Mouse (Mus musculus): ENCODE measurements at regions not wholly inside any gene's neighbourhood (a gene's known extent, or its start where the extent isn't known, plus 50 kb on each side); places are given as distances from the start of the nearest gene placed in this dataset.

DNA sequence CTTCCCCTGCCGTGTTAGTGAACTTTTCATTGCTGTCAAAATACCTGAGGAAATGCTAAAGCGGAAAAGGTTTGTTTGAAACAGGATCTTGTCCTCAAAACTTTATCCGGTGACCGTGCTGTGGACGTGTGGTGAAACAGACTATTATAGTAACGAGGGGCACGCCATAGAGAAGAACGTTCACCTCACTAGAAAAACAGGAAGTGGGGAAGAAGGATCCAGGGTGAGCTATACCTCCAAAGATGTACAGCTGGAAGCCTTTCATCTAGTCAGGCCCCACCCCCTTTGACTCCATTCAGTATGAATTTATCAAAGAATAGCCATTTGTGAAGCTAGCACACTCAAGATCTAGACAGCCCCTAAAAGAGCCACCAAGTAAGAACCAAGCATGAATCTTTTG, 135.5 kb upstream of the Dyrk2 start:
- Histone ChIP-seq H3K4me3 (ENCODE audit: low read depth, low read length) (no peak overlapping the region), H3K9ac (replicated peaks; ENCODE audit: low read length, poor library complexity, severe bottlenecking) (no peak overlapping the region), H3K36me3 (ENCODE audit: insufficient read depth, low read length) (no peaks in the 10 kb centered on the region), H3K27me3 (ENCODE audit: insufficient read depth, low read length) (no peaks in the 10 kb centered on the region), H3K4me1 (ENCODE audit: insufficient read depth, low read length) (no peaks in the 10 kb centered on the region), H3K27ac (ENCODE audit: low read depth, low read length) (no peak overlapping the region), H3K4me2 (ENCODE audit: low read depth, low read length, poor library complexity, severe bottlenecking) (no peak overlapping the region), H3K9me3 (ENCODE audit: low read length) (no peaks in the 10 kb centered on the region)
- 91% methylated on average over 8 of the region's 8 CpGs for WGBS
- ATAC-seq (ENCODE audit: low FRiP score) (no peak), DNase-seq (ENCODE audit: low spot score) (no peak)
- TF ChIP-seq CTCF (IDR thresholded peaks at IDR 0.05): no peak

- Histone ChIP-seq H3K27me3 (ENCODE audit: insufficient read depth, low read length) (no peaks in the 10 kb centered on the region), H3K27ac (ENCODE audit: low read depth, low read length) (no peak overlapping the region), H3K9me3 (ENCODE audit: low read length) (no peaks in the 10 kb centered on the region), H3K4me3 (ENCODE audit: low read depth, low read length) (no peak overlapping the region), H3K36me3 (ENCODE audit: insufficient read depth, low read length) (no peaks in the 10 kb centered on the region), H3K9ac (replicated peaks; ENCODE audit: low read length, poor library complexity, severe bottlenecking) (no peak overlapping the region), H3K4me1 (ENCODE audit: insufficient read depth, low read length) (no peaks in the 10 kb centered on the region), H3K4me2 (ENCODE audit: low read depth, low read length, poor library complexity, severe bottlenecking) (no peak overlapping the region)
- ATAC-seq (ENCODE audit: low FRiP score): no peak
- 91% methylated on average over 11 of the region's 11 CpGs for WGBS
- DNase-seq (ENCODE audit: low spot score): no peak
- TF ChIP-seq CTCF (IDR thresholded peaks at IDR 0.05): no peak
These were observed 134.4 kb upstream of the Dyrk2 start for GRCm38 (mm10) chr10:119004426-119004825.

DNA sequence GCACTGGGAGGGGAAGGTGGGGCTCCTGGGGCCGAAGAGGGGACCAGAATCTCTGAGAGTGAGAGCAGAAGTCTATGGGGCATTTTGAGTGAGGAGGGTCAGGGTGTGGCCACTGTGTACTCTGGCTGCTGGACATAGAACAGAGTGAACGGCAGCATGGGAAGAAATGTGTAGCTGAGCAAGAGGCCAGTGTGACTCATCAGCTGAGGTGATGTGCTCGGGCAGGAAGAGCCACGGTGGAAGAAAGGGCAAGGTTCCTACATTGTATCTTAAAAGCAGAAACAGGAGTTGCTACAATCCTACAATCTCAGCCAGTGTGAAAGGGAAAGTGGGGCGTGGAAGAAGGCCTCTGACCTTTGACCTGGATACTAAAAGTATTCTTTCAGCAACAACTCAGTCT, 133.8 kb upstream of the Dyrk2 start:
- Histone ChIP-seq H3K27ac (ENCODE audit: low read depth, low read length) (no peak overlapping the region), H3K9ac (replicated peaks; ENCODE audit: low read length, poor library complexity, severe bottlenecking) (no peak overlapping the region), H3K4me2 (ENCODE audit: low read depth, low read length, poor library complexity, severe bottlenecking) (no peak overlapping the region), H3K9me3 (ENCODE audit: low read length) (no peaks in the 10 kb centered on the region), H3K4me1 (ENCODE audit: insufficient read depth, low read length) (no peaks in the 10 kb centered on the region), H3K36me3 (ENCODE audit: insufficient read depth, low read length) (no peaks in the 10 kb centered on the region), H3K27me3 (ENCODE audit: insufficient read depth, low read length) (no peaks in the 10 kb centered on the region), H3K4me3 (ENCODE audit: low read depth, low read length) (no peak overlapping the region)
- WGBS: 71% methylated on average over 5 of the region's 5 CpGs
- no peak for DNase-seq (ENCODE audit: low spot score)
- ATAC-seq (ENCODE audit: low FRiP score): no peak
- no peak for TF ChIP-seq CTCF (IDR thresholded peaks at IDR 0.05)

- Histone ChIP-seq H3K4me3 (ENCODE audit: low read depth, low read length) (no peak overlapping the region), H3K4me2 (ENCODE audit: low read depth, low read length, poor library complexity, severe bottlenecking) (no peak overlapping the region), H3K27me3 (ENCODE audit: insufficient read depth, low read length) (no peaks in the 10 kb centered on the region), H3K9ac (replicated peaks; ENCODE audit: low read length, poor library complexity, severe bottlenecking) (no peak overlapping the region), H3K36me3 (ENCODE audit: insufficient read depth, low read length) (no peaks in the 10 kb centered on the region), H3K9me3 (ENCODE audit: low read length) (no peaks in the 10 kb centered on the region), H3K4me1 (ENCODE audit: insufficient read depth, low read length) (no peaks in the 10 kb centered on the region), H3K27ac (ENCODE audit: low read depth, low read length) (no peak overlapping the region)
- ATAC-seq (ENCODE audit: low FRiP score): no peak
- DNase-seq (ENCODE audit: low spot score): no peak
- no peak for TF ChIP-seq CTCF (IDR thresholded peaks at IDR 0.05)
- WGBS: 98% methylated on average over 2 of the region's 2 CpGs
These were observed 133.0 kb upstream of the Dyrk2 start for GRCm38 (mm10) chr10:119003042-119003441.

DNA sequence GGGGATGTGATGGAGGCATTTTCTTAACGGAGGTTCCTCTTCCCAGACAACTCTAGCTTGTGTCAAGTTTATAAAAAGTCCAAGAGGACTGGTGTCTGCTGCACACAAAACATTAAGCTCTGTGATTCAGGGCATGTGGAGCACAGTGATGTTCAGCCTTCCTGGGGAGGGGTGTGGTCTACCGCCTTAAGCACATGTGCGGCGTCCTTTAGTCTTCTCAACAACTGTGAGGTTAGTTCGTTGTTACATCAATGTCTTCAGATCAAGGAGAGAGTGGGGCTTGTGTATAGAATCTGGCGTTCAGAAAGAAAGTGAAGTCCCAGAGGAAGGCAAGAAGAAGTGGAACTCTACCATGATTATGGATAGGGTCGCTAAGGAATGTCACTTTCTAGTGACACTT, 131.9 kb upstream of the Dyrk2 start:
- H3K27ac ChIP-seq (ENCODE audit: low read depth, low read length): no peak overlapping the region
- no peak overlapping the region for H3K4me2 ChIP-seq (ENCODE audit: low read depth, low read length, poor library complexity, severe bottlenecking)
- H3K9ac ChIP-seq (replicated peaks; ENCODE audit: low read length, poor library complexity, severe bottlenecking): no peak overlapping the region
- DNase-seq (ENCODE audit: low spot score): no peak
- no peak overlapping the region for H3K4me3 ChIP-seq (ENCODE audit: low read depth, low read length)
- no peak for ATAC-seq (ENCODE audit: low FRiP score)
- TF ChIP-seq CTCF (IDR thresholded peaks at IDR 0.05): no peak
- H3K27me3 ChIP-seq (ENCODE audit: insufficient read depth, low read length): no peaks in the 10 kb centered on the region
- 94% methylated on average over 7 of the region's 7 CpGs for WGBS
- H3K4me1 ChIP-seq (ENCODE audit: insufficient read depth, low read length): no peaks in the 10 kb centered on the region
- no peaks in the 10 kb centered on the region for H3K9me3 ChIP-seq (ENCODE audit: low read length)
- no peaks in the 10 kb centered on the region for H3K36me3 ChIP-seq (ENCODE audit: insufficient read depth, low read length)

GRCm38 (mm10) chr10:119001000-119001780, 131.2 kb upstream of the Dyrk2 start:
- no peak for TF ChIP-seq CTCF (IDR thresholded peaks at IDR 0.05)
- no peaks in the 10 kb centered on the region for H3K4me1 ChIP-seq (ENCODE audit: insufficient read depth, low read length)
- H3K9me3 ChIP-seq (ENCODE audit: low read length): no peaks in the 10 kb centered on the region
- no peaks in the 10 kb centered on the region for H3K27me3 ChIP-seq (ENCODE audit: insufficient read depth, low read length)
- no peak overlapping the region for H3K9ac ChIP-seq (replicated peaks; ENCODE audit: low read length, poor library complexity, severe bottlenecking)
- no peak overlapping the region for H3K27ac ChIP-seq (ENCODE audit: low read depth, low read length)
- no peak for ATAC-seq (ENCODE audit: low FRiP score)
- no peaks in the 10 kb centered on the region for H3K36me3 ChIP-seq (ENCODE audit: insufficient read depth, low read length)
- no peak for DNase-seq (ENCODE audit: low spot score)
- 78% methylated on average over 17 of the region's 17 CpGs for WGBS
- H3K4me2 ChIP-seq (ENCODE audit: low read depth, low read length, poor library complexity, severe bottlenecking): no peak overlapping the region
- H3K4me3 ChIP-seq (ENCODE audit: low read depth, low read length): no peak overlapping the region
